Mouse (Mus musculus): ENCODE measurements around the gene Kcnk12.

Kcnk12 gene

GRCm38 (mm10) chr17:87787711-87788110, 10.1 kb downstream of the Kcnk12 start:
- no peak for DNase-seq (ENCODE audit: low read depth in 1 of 2, low spot score in 2 of 2)

- no peak for DNase-seq (ENCODE audit: low read depth in 1 of 2, low spot score in 2 of 2)
Measured at GRCm38 (mm10) chr17:87785721-87786120, 12.1 kb downstream of the Kcnk12 start.

GRCm38 (mm10) chr17:87784911-87785310, 12.9 kb downstream of the Kcnk12 start:
- DNase-seq (ENCODE audit: low read depth in 1 of 2, low spot score in 2 of 2): no peak

GRCm38 (mm10) chr17:87784141-87784831, 13.5 kb downstream of the Kcnk12 start:
- no peak for DNase-seq (ENCODE audit: low read depth in 1 of 2, low spot score in 2 of 2)

- no peak for DNase-seq (ENCODE audit: low read depth in 1 of 2, low spot score in 2 of 2)
Measured at GRCm38 (mm10) chr17:87781244-87781643, 16.6 kb downstream of the Kcnk12 start.

GRCm38 (mm10) chr17:87780164-87780563, 17.6 kb downstream of the Kcnk12 start:
- no peak for DNase-seq (ENCODE audit: low read depth in 1 of 2, low spot score in 2 of 2)

GRCm38 (mm10) chr17:87774982-87775381, 22.8 kb downstream of the Kcnk12 start:
- DNase-seq (ENCODE audit: low read depth in 1 of 2, low spot score in 2 of 2): no peak

GRCm38 (mm10) chr17:87773175-87773574, 24.6 kb downstream of the Kcnk12 start:
- no peak for DNase-seq (ENCODE audit: low read depth in 1 of 2, low spot score in 2 of 2)

- no peak for DNase-seq (ENCODE audit: low read depth in 1 of 2, low spot score in 2 of 2)
Measured at GRCm38 (mm10) chr17:87770766-87771165, 27.0 kb downstream of the Kcnk12 start.

- DNase-seq (ENCODE audit: low read depth in 1 of 2, low spot score in 2 of 2): no peak
Measured at GRCm38 (mm10) chr17:87766888-87767287, 30.9 kb downstream of the Kcnk12 start.

GRCm38 (mm10) chr17:87765031-87765430, 32.8 kb downstream of the Kcnk12 start:
- DNase-seq (ENCODE audit: low read depth in 1 of 2, low spot score in 2 of 2): no peak

GRCm38 (mm10) chr17:87763146-87763545, 34.6 kb downstream of the Kcnk12 start:
- no peak for DNase-seq (ENCODE audit: low read depth in 1 of 2, low spot score in 2 of 2)

- no peak for DNase-seq (ENCODE audit: low read depth in 1 of 2, low spot score in 2 of 2)
Measured at GRCm38 (mm10) chr17:87760315-87760714, 37.5 kb downstream of the Kcnk12 start.

GRCm38 (mm10) chr17:87745926-87746888, 51.6 kb downstream of the Kcnk12 start:
- DNase-seq (ENCODE audit: low read depth in 1 of 2, low spot score in 2 of 2): no peak

GRCm38 (mm10) chr17:87744985-87745925, 52.5 kb downstream of the Kcnk12 start:
- DNase-seq (ENCODE audit: low read depth in 1 of 2, low spot score in 2 of 2): no peak

GRCm38 (mm10) chr17:87739835-87740234, 58.0 kb downstream of the Kcnk12 start:
- DNase-seq (ENCODE audit: low read depth in 1 of 2, low spot score in 2 of 2): no peak

- DNase-seq (ENCODE audit: low read depth in 1 of 2, low spot score in 2 of 2): no peak
Measured at GRCm38 (mm10) chr17:87737144-87737543, 60.6 kb downstream of the Kcnk12 start.

GRCm38 (mm10) chr17:87734471-87734870, 63.3 kb downstream of the Kcnk12 start:
- DNase-seq (ENCODE audit: low read depth in 1 of 2, low spot score in 2 of 2): no peak

GRCm38 (mm10) chr17:87731962-87732361, 65.8 kb downstream of the Kcnk12 start:
- no peak for DNase-seq (ENCODE audit: low read depth in 1 of 2, low spot score in 2 of 2)

- DNase-seq (ENCODE audit: low read depth in 1 of 2, low spot score in 2 of 2): no peak
Measured at GRCm38 (mm10) chr17:87726489-87727356, 71.1 kb downstream of the Kcnk12 start.

Data from monocyte, adult 2 months (primary cell).